Mouse (Mus musculus): ENCODE data around the gene Osbpl7. TPM values are rescaled to one million over a fixed set of nuclear protein-coding genes. Genes with fewer than 3 reads are reported as not detected.
A peak's percentile ranks its signal among the peaks of the same experiment; 100 is the strongest.

The Osbpl7 gene
- polyA plus RNA-seq, 1 experiment, result 17.7 TPM

DNA sequence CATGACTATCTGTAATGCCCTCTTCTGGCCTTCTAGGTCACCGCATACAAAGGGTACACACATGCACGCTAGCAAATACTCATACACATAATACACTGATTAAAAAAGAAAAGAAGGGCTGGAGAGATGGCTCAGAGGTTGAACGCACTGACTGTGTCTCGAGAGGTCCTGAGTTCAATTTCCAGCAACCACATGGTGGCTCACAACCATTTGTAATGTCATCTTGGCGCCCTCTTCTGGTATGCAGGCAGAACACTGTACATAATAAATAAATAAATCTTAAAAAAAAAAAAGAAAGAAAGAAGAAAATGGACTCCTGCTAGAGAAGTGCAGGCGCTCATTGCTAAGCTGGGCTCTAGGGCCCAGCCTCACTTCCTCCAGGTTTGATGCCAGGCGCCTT is 4.6 kb upstream of the Osbpl7 start:
- no peak overlapping the region for H3K4me3 ChIP-seq (replicated peaks; ENCODE audit: control insufficient read depth, low read depth, low read length)
- no peak overlapping the region for H3K27ac ChIP-seq (ENCODE audit: control insufficient read depth, insufficient read depth, low read depth, low read length, poor library complexity)
- TF ChIP-seq POLR2A (IDR thresholded peaks at IDR 0.05; ENCODE audit: borderline replicate concordance, control insufficient read depth, low read depth, low read length) (no peak), CTCF (IDR thresholded peaks at IDR 0.05; ENCODE audit: control insufficient read depth, insufficient read depth, low read length) (no peak; the same call in 1 of the 2 replicates)
- H3K4me1 ChIP-seq (ENCODE audit: control insufficient read depth, insufficient read depth, low read length), result peaks cover 2% of the 10 kb centered on the region
- WGBS, result 83% methylated on average over 7 of the region's 7 CpGs

DNA sequence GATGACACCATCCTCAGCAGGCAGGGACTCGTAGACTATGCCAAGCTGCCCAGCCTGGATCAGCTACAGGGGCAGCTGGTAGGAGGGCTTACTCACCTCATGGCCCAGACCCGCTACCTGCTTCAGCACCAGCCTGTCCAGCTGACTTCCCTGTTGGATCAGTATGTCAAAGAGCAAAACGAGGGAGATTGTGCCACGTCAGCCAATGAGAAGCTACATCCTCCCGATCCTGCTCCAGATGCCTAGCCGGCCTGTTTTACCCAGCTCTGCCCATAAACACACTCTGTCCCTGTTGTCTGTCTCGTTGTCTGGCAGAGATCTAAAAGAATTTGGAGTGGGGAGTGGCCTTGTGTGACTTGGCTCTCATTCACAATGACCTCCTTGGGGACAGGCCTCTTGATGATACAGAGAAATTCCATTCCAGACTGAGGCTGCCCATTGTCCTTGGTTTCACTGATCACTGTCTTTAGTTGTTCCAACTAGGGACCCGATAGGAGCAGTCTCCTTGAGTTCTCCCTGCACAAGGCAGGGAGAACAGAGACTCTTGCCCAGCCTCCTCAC is 2.3 kb upstream of the Osbpl7 start:
- WGBS, result 81% methylated on average over 8 of the region's 8 CpGs
- no peak overlapping the region for H3K4me3 ChIP-seq (replicated peaks; ENCODE audit: control insufficient read depth, low read depth, low read length)
- peaks cover 5% of the 10 kb centered on the region for H3K4me1 ChIP-seq (ENCODE audit: control insufficient read depth, insufficient read depth, low read length)
- TF ChIP-seq CTCF (IDR thresholded peaks at IDR 0.05; ENCODE audit: control insufficient read depth, insufficient read depth, low read length) (no peak), POLR2A (IDR thresholded peaks at IDR 0.05; ENCODE audit: borderline replicate concordance, control insufficient read depth, low read depth, low read length) (no peak)
- H3K27ac ChIP-seq (ENCODE audit: control insufficient read depth, insufficient read depth, low read depth, low read length, poor library complexity), result no peak overlapping the region

DNA sequence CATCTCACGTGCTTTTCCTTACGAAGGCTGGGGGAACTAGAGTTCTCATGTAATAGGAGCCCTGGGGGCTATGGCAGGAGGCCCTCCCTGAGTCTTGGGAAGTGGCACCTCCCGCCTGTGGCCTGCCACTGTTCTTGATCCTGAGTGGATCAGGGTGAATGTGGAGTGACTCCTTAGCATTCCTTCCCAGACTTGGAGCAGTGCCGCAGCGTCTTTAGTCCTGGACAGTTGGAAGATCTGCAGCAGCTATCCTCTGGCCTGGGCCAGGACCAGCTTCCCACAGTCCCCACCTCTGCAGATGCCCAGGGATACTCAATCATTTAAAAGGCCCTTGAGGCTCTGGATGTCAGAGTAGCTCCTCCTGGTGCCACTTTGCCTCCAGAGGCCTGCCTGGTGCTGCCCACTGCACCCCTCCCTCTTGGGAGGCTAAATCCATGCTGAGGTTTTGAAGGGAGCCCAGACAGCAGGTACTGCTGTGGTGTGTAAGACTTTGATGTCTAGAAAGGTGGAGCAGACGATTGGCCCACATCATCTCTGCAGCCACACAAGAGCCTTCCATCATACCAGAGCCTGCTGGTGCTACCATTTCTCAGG is 839 bp upstream of the Osbpl7 start:
- Histone ChIP-seq H3K27ac (ENCODE audit: control insufficient read depth, insufficient read depth, low read depth, low read length, poor library complexity) (no peak overlapping the region), H3K4me3 (replicated peaks; ENCODE audit: control insufficient read depth, low read depth, low read length) (no peak overlapping the region), H3K4me1 (ENCODE audit: control insufficient read depth, insufficient read depth, low read length) (peaks cover 5% of the 10 kb centered on the region)
- WGBS, result 84% methylated on average over 6 of the region's 6 CpGs
- TF ChIP-seq POLR2A (IDR thresholded peaks at IDR 0.05; ENCODE audit: borderline replicate concordance, control insufficient read depth, low read depth, low read length) (no peak), CTCF (IDR thresholded peaks at IDR 0.05; ENCODE audit: control insufficient read depth, insufficient read depth, low read length) (no peak)

DNA sequence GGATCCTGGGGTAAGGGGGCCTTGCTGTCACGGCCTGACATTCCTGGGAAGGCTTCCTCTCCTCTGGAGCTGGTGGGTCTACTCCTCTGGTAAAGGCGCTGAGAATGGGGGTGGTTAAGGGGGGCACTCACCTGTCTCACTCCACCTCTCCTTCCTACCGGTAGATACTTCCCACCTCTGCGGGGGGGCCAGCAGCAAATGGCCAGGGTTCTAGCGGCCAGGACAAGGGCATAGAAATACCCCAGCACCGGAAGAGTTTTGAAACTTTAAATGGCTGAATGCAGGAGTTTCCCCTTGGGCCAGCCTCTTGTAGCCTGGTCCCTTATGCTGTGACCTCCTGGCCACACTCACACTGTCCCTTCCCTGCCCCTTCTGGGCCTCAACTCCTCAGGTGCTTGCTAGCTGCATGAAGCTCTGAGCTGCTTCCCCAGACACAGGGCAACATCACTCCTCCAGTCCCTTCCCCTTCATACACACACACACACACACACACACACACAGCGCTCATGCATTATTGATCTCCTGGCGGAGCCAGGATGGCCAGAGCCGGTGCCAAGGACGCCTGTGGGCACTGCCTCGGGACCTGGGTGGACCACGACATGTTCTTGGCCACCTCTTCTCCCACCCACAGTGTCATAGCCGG is 637 bp downstream of the Osbpl7 start:
- peak overlapping the region; percentile 47 for H3K27ac ChIP-seq (ENCODE audit: control insufficient read depth, insufficient read depth, low read depth, low read length, poor library complexity)
- 11% methylated on average over 13 of the region's 13 CpGs for WGBS
- TF ChIP-seq POLR2A (IDR thresholded peaks at IDR 0.05; ENCODE audit: borderline replicate concordance, control insufficient read depth, low read depth, low read length), result no peak
- no peak for TF ChIP-seq CTCF (IDR thresholded peaks at IDR 0.05; ENCODE audit: control insufficient read depth, insufficient read depth, low read length)

DNA sequence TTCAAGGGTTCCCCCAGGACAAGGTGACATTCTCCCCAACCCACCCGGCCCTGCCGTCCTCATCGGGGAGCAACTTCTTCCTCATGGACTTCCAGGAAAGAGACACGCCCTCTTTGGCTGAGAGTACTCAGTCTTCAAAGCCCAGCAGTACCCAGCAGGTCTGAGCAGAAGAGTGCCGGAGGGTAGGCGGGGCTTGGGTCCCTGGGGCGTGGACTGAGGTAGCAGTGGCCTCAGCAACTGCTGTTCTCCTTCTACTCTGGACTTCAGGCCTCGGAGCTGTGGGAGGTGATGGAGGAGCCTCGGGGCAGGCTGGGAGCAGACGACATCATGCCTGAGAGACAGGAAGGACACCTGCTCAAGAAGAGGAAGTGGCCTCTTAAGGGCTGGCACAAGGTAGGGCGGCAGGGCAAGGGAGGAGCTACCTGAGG is 1.8 kb downstream of the Osbpl7 start:
- Histone ChIP-seq H3K4me1 (ENCODE audit: control insufficient read depth, insufficient read depth, low read length) (peaks cover 5% of the 10 kb centered on the region), H3K4me3 (replicated peaks; ENCODE audit: control insufficient read depth, low read depth, low read length) (peak overlapping the region; percentile 93), H3K27ac (ENCODE audit: control insufficient read depth, insufficient read depth, low read depth, low read length, poor library complexity) (no peak overlapping the region)
- TF ChIP-seq POLR2A (IDR thresholded peaks at IDR 0.05; ENCODE audit: borderline replicate concordance, control insufficient read depth, low read depth, low read length) (no peak), CTCF (IDR thresholded peaks at IDR 0.05; ENCODE audit: control insufficient read depth, insufficient read depth, low read length) (no peak)
- WGBS, result 12% methylated on average over 11 of the region's 11 CpGs

More for the DNA sequence above, 637 bp downstream of the Osbpl7 start:
- Histone ChIP-seq H3K4me3 (replicated peaks; ENCODE audit: control insufficient read depth, low read depth, low read length) (peak overlapping the region; percentile 93), H3K4me1 (ENCODE audit: control insufficient read depth, insufficient read depth, low read length) (peaks cover 5% of the 10 kb centered on the region)

DNA sequence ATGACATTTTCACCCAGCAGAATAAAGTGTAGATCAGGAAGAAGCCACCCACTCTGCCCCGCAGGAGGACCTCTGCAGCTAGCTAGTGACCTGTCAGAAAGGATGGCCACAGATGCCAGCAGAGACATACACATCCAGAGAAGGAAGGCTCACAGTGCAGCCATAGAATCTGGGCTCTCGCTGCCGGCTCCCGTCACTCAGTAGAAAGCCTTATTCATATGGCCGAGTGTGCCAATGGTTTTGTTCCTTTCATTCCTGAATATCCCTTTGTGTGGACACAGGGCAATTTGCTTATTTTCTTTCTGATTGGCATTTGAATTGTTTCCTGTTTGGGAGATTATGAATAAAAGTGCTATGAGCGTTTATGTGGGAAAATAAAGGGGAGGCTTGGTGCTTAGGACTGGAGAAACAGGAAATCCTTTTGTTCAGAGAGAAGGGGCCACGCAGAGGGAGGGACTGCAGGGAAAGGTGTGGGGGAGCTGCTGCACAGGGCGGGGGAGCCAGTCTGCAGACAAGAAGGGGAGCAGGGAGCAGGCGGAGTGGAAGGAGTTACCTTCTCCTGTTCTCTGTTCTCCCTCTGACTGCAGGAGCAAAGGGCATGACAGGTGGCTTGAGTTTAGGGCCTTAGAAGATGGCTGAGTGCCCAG is 13.0 kb downstream of the Osbpl7 start:
- Histone ChIP-seq H3K4me3 (replicated peaks; ENCODE audit: control insufficient read depth, low read depth, low read length) (no peak overlapping the region), H3K27ac (ENCODE audit: control insufficient read depth, insufficient read depth, low read depth, low read length, poor library complexity) (no peak overlapping the region), H3K4me1 (ENCODE audit: control insufficient read depth, insufficient read depth, low read length) (no peaks in the 10 kb centered on the region)
- TF ChIP-seq POLR2A (IDR thresholded peaks at IDR 0.05; ENCODE audit: borderline replicate concordance, control insufficient read depth, low read depth, low read length) (no peak), CTCF (IDR thresholded peaks at IDR 0.05; ENCODE audit: control insufficient read depth, insufficient read depth, low read length) (no peak)
- 53% methylated on average over 9 of the region's 9 CpGs for WGBS

DNA sequence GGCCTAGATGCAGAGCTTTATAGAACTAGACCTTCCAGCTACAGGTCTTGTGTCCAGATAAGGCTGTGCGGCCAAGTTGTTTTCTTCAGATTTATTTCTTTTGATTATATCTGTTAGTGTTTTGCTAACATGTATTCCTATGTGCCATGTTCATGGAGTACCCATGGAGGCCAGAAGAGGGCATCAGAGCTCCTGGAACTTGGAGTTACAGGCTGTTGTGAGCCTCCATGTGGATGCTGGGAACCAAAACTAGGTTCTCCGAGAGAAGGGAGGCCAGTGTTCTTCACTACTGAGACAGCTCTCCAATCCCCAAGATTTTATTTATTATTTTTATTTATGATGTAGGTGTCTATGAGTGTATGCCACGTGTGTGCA is 13.5 kb downstream of the Osbpl7 start:
- WGBS, result 87% methylated on average over 3 of the region's 3 CpGs

More for the DNA sequence above, 13.5 kb downstream of the Osbpl7 start:
- TF ChIP-seq POLR2A (IDR thresholded peaks at IDR 0.05; ENCODE audit: borderline replicate concordance, control insufficient read depth, low read depth, low read length) (no peak), CTCF (IDR thresholded peaks at IDR 0.05; ENCODE audit: control insufficient read depth, insufficient read depth, low read length) (0 out of 2 replicates have a peak, but pooled peaks have one; percentile 11)
- Histone ChIP-seq H3K4me1 (ENCODE audit: control insufficient read depth, insufficient read depth, low read length) (no peaks in the 10 kb centered on the region), H3K27ac (ENCODE audit: control insufficient read depth, insufficient read depth, low read depth, low read length, poor library complexity) (no peak overlapping the region), H3K4me3 (replicated peaks; ENCODE audit: control insufficient read depth, low read depth, low read length) (no peak overlapping the region)
